Mouse (Mus musculus) megakaryocyte, adult 5-6 weeks (primary cell): Measurements from ENCODE around the gene Alyref. TPM values are rescaled to one million over a fixed set of nuclear protein-coding genes. Genes with fewer than 3 reads are reported as not detected.

ENCODE experiments used
- ATAC-seq: 2 replicates; pipeline ENCODE4 v1.8.0; 2016; ENCODE audit warnings: mild to moderate bottlenecking, inconsistent platforms; ENCODE audit not compliant: poor library complexity, severe bottlenecking
- total RNA-seq, 2 experiments: library from RNA; stranded (forward) in 1 of 2; stranded (reverse) in 1 of 2; fragments of 153-499, 151-499 nt in 1 of 2; fragments of 221-1000, 200-1000 nt in 1 of 2; gene quantifications; 2 replicates each; pipeline versions ENCODE4 v1.2.3 to v1.2.4; 2015 to 2017

Gene Alyref
- total RNA-seq, 2 experiments from 2014 or later = 149 to 196 TPM

- ATAC-seq = no peak
Measured at GRCm38 (mm10) chr11:120548214-120548613, 50.0 kb downstream of the Alyref start.

GRCm38 (mm10) chr11:120547469-120547868 is 50.7 kb downstream of the Alyref start:
- no peak; the same call in 1 of the 2 replicates for ATAC-seq

GRCm38 (mm10) chr11:120545964-120546363 is 52.2 kb downstream of the Alyref start:
- ATAC-seq = no peak

DNA sequence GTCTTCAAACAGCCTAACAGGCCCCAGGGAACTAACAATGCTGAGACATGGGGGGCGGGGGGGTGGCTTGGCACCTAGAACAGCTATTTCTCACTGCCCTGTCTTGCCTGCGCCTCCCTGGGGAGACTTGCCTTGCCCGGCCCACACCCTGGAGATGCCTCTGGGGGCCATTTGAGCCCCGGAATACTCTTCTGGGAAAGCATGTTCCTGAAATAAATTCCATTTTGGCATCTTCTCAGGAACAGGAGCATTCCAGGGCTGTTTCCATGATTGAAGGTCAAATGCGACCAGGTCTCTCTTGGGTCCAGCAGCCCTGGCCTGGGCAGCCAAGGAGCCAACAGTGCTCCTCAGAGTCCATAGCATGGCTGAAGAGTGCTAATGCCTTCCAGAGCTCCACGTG is 55.8 kb downstream of the Alyref start:
- ATAC-seq = no peak

Other genes with a start within 250 kb of the Alyref start
Only the 30 nearest of the 35 such genes appear.
- 27.5 and 33.6 TPM in 2 replicates for gene Nploc4, start 160.7 kb downstream of the Alyref start, total RNA-seq (2015)
- 30.8 and 39.5 TPM in 2 replicates for gene Nploc4, start 160.7 kb downstream of the Alyref start, total RNA-seq (2017)
- 0.16 TPM in 1 of 2 replicates, not detected in the other for gene Tspan10, start 155.7 kb downstream of the Alyref start, total RNA-seq (2015)
- not detected in 2 replicates for gene Tspan10, start 155.7 kb downstream of the Alyref start, total RNA-seq (2017)
- 1.1 TPM in 1 of 2 replicates, not detected in the other for gene Pde6g, start 144.9 kb downstream of the Alyref start, total RNA-seq (2015)
- not detected in 2 replicates for gene Pde6g, start 144.9 kb downstream of the Alyref start, total RNA-seq (2017)
- 6.2 and 7.7 TPM in 2 replicates for gene Oxld1, start 140.3 kb downstream of the Alyref start, total RNA-seq (2015)
- gene Oxld1, start 140.3 kb downstream of the Alyref start, total RNA-seq (2017) = 4.2 and 6.8 TPM in 2 replicates
- 5.8 and 6.2 TPM in 2 replicates for gene Ccdc137, start 140.2 kb downstream of the Alyref start, total RNA-seq (2015)
- 5.9 and 36.8 TPM in 2 replicates for gene Ccdc137, start 140.2 kb downstream of the Alyref start, total RNA-seq (2017)
- 14.1 and 15.1 TPM in 2 replicates for gene Arl16, start 130.8 kb downstream of the Alyref start, total RNA-seq (2015)
- gene Arl16, start 130.8 kb downstream of the Alyref start, total RNA-seq (2017) = 9.1 and 10.8 TPM in 2 replicates
- 34.3 and 35.6 TPM in 2 replicates for gene Mrpl12, start 113.8 kb downstream of the Alyref start, total RNA-seq (2015)
- gene Mrpl12, start 113.8 kb downstream of the Alyref start, total RNA-seq (2017) = 25.4 and 41.7 TPM in 2 replicates
- 9.3 and 14.7 TPM in 2 replicates for gene Slc25a10, start 106.5 kb downstream of the Alyref start, total RNA-seq (2015)
- 12.8 and 17.2 TPM in 2 replicates for gene Slc25a10, start 106.5 kb downstream of the Alyref start, total RNA-seq (2017)
- not detected in 2 replicates for gene Gcgr, start 67.7 kb downstream of the Alyref start, total RNA-seq (2015)
- not detected in 2 replicates for gene Gcgr, start 67.7 kb downstream of the Alyref start, total RNA-seq (2017)
- gene Mcrip1, start 48.6 kb downstream of the Alyref start, total RNA-seq (2015) = 79.7 and 83.0 TPM in 2 replicates
- 18.3 and 30.5 TPM in 2 replicates for gene Mcrip1, start 48.6 kb downstream of the Alyref start, total RNA-seq (2017)
- not detected in 2 replicates for gene Ppp1r27, start 47.2 kb downstream of the Alyref start, total RNA-seq (2015)
- gene Ppp1r27, start 47.2 kb downstream of the Alyref start, total RNA-seq (2017) = not detected in 2 replicates
- 301 and 325 TPM in 2 replicates for gene P4hb, start 25.1 kb downstream of the Alyref start, total RNA-seq (2015)
- gene P4hb, start 25.1 kb downstream of the Alyref start, total RNA-seq (2017) = 587 and 590 TPM in 2 replicates
- gene Arhgdia, start 16.7 kb downstream of the Alyref start, total RNA-seq (2015) = 506 and 521 TPM in 2 replicates
- 226 and 275 TPM in 2 replicates for gene Arhgdia, start 16.7 kb downstream of the Alyref start, total RNA-seq (2017)
- gene Anapc11, start 56 bp upstream of the Alyref start, total RNA-seq (2015) = 79.9 and 90.6 TPM in 2 replicates
- gene Anapc11, start 56 bp upstream of the Alyref start, total RNA-seq (2017) = 30.0 and 32.3 TPM in 2 replicates
- not detected in 2 replicates for gene Npb, start 10.1 kb upstream of the Alyref start, total RNA-seq (2015)
- gene Npb, start 10.1 kb upstream of the Alyref start, total RNA-seq (2017) = not detected in 2 replicates
- gene Pcyt2, start 19.6 kb upstream of the Alyref start, total RNA-seq (2015) = 11.8 and 13.3 TPM in 2 replicates
- 17.3 and 22.6 TPM in 2 replicates for gene Pcyt2, start 19.6 kb upstream of the Alyref start, total RNA-seq (2017)
- gene Sirt7, start 26.9 kb upstream of the Alyref start, total RNA-seq (2015) = 51.4 and 53.6 TPM in 2 replicates
- gene Sirt7, start 26.9 kb upstream of the Alyref start, total RNA-seq (2017) = 119 and 121 TPM in 2 replicates
- gene Mafg, start 35.2 kb upstream of the Alyref start, total RNA-seq (2015) = 23.1 and 23.8 TPM in 2 replicates
- gene Mafg, start 35.2 kb upstream of the Alyref start, total RNA-seq (2017) = 58.7 and 68.0 TPM in 2 replicates
- 3.5 and 3.7 TPM in 2 replicates for gene Pycr1, start 45.4 kb upstream of the Alyref start, total RNA-seq (2015)
- 2.9 TPM in 2 replicates for gene Pycr1, start 45.4 kb upstream of the Alyref start, total RNA-seq (2017)
- gene Myadml2, start 49.8 kb upstream of the Alyref start, total RNA-seq (2015) = not detected in 2 replicates
- not detected in 2 replicates for gene Myadml2, start 49.8 kb upstream of the Alyref start, total RNA-seq (2017)
- not detected in 2 replicates for gene Notum, start 62.8 kb upstream of the Alyref start, total RNA-seq (2015)
- gene Notum, start 62.8 kb upstream of the Alyref start, total RNA-seq (2017) = not detected in 2 replicates
- 57.9 and 63.1 TPM in 2 replicates for gene Aspscr1, start 74.6 kb upstream of the Alyref start, total RNA-seq (2015)
- 59.5 and 70.2 TPM in 2 replicates for gene Aspscr1, start 74.6 kb upstream of the Alyref start, total RNA-seq (2017)
- gene Cenpx, start 115.4 kb upstream of the Alyref start, total RNA-seq (2015) = 84.6 and 95.8 TPM in 2 replicates
- gene Cenpx, start 115.4 kb upstream of the Alyref start, total RNA-seq (2017) = 67.0 and 71.5 TPM in 2 replicates
- 6.3 and 7.2 TPM in 2 replicates for gene Lrrc45, start 115.6 kb upstream of the Alyref start, total RNA-seq (2015)
- gene Lrrc45, start 115.6 kb upstream of the Alyref start, total RNA-seq (2017) = 21.0 and 21.6 TPM in 2 replicates
- 0.25 and 0.83 TPM in 2 replicates for gene Rac3, start 123.1 kb upstream of the Alyref start, total RNA-seq (2015)
- 1.4 TPM in 1 of 2 replicates, not detected in the other for gene Rac3, start 123.1 kb upstream of the Alyref start, total RNA-seq (2017)
- gene Dcxr, start 128.9 kb upstream of the Alyref start, total RNA-seq (2015) = 24.9 and 30.0 TPM in 2 replicates
- gene Dcxr, start 128.9 kb upstream of the Alyref start, total RNA-seq (2017) = 20.0 and 25.0 TPM in 2 replicates
- gene Cbr2, start 133.7 kb upstream of the Alyref start, total RNA-seq (2015) = 7.6 and 8.5 TPM in 2 replicates
- 1.7 and 8.9 TPM in 2 replicates for gene Cbr2, start 133.7 kb upstream of the Alyref start, total RNA-seq (2017)
- 10.5 and 11.9 TPM in 2 replicates for gene Hmga1b, start 164.4 kb upstream of the Alyref start, total RNA-seq (2015)
- 7.6 and 8.8 TPM in 2 replicates for gene Hmga1b, start 164.4 kb upstream of the Alyref start, total RNA-seq (2017)
- gene Rfng, start 185.8 kb upstream of the Alyref start, total RNA-seq (2015) = 10.4 and 14.5 TPM in 2 replicates
- 3.3 and 5.7 TPM in 2 replicates for gene Rfng, start 185.8 kb upstream of the Alyref start, total RNA-seq (2017)
- 51.4 and 70.1 TPM in 2 replicates for gene Gps1, start 185.9 kb upstream of the Alyref start, total RNA-seq (2015)
- 52.1 and 56.3 TPM in 2 replicates for gene Gps1, start 185.9 kb upstream of the Alyref start, total RNA-seq (2017)